Mouse (Mus musculus) cortical plate, adult 2 months (tissue): ENCODE data around the gene Sult6b1.

Source experiments
- CTCF ChIP-seq: fragments of 200-500 bp; IDR thresholded peaks from 2 replicates; pipeline ENCODE4 v1.5.1; 2011; ENCODE audit warnings: mild to moderate bottlenecking, control low read depth, low read length; ENCODE audit not compliant: insufficient read depth; ENCODE audit errors: extremely low read depth
- POLR2A ChIP-seq: fragments of 200-500 bp; IDR thresholded peaks from 2 replicates; pipeline ENCODE4 v1.6.1; 2011; ENCODE audit warnings: mild to moderate bottlenecking, low read length, control low read depth; ENCODE audit not compliant: insufficient read depth; ENCODE audit errors: extremely low read depth

- TF ChIP-seq CTCF (peak; percentile 31; the same call in 1 of the 2 replicates), POLR2A (no peak)
These were observed 11.4 kb downstream of the Sult6b1 start for GRCm38 (mm10) chr17:78895394-78895793.
